Mouse (Mus musculus): Measurements from ENCODE around the gene Shprh. TPM values are rescaled to one million over a fixed set of nuclear protein-coding genes. Genes with fewer than 3 reads are reported as not detected.
"Not testable (repeated sequence)": the region's sequence is repeated elsewhere in the genome, so short reads cannot be mapped to it uniquely, and the experiment has no call there.

The Shprh gene
- 10 to 100 TPM; 41.9 to 45.0 TPM for total RNA-seq (2021)

DNA sequence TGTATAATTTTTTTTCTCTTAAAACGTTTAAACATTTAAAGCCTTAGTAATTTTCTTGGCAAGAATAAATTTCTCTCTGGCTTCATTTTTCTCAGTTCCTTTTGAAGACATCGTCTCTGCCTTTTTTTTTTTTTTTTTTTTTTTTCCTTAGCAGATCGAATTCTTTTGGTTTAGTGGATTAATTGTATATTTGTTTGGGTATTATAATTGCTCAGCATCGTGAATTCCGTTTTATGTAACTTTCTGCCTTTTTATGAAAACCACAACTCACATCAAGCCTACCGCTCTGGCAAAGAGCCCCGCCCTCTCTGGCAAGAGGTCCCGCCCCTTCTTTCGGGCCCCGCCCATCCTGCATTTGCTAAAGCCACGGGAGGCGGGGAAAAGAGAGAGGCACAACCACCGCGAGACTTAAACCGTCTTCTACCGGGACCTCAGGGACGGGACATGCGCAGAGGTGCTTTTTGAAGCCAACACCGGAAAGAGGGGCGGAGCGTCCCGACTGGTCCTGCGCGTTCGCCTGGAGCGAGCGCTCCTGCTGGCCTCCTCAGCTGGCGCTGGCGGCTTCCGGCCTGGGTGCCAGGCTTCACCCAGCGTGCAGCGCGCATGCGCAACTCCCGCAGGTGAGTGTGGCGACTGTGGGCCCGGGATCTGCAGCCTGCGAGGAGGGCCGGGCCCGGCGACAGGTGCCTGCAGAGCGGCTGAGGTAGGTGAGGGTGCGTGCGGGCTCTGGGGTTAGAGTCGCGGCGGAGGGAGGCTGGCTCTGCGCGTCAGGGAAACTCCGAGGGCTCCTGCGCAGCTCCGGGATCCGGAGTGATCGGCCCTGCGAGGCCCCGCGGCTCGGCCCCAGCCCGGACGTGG, at the start of gene Shprh:
Gene Shprh, plus strand, starts transcription at position 544 of the 858 bp plus-strand sequence.
- intact Hi-C loops (cut with DNase I), result no loop called here

GRCm38 (mm10) chr10:11121781-11122180, 27.4 kb upstream of the Shprh start:
- intact Hi-C loops (cut with DNase I), result no loop called here
- no peak for DNase-seq

More for the DNA sequence above, at the start of gene Shprh:
- peak; percentile 98 for DNase-seq

DNA sequence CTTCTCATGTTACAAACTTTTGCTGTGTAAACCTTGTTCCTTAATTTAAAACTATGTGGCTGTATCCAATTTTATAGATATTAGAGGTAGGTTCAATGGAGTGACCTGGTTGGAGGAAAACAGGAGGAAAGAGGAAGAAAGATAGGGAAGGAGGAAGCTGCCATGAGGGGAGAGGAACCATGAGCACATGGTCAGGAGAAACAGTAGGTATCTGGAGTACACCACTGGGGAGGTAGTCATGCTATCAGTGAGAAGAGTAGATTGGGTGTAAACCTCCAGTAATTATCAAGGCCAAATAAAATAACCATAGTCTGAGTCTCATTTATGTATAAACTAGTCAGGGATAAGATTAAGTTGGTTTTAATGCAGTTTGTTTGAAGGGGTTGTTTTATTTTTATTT, 3.6 kb upstream of the Shprh start:
- DNase-seq, result no peak
- intact Hi-C loops (cut with DNase I), result no loop called here

DNA sequence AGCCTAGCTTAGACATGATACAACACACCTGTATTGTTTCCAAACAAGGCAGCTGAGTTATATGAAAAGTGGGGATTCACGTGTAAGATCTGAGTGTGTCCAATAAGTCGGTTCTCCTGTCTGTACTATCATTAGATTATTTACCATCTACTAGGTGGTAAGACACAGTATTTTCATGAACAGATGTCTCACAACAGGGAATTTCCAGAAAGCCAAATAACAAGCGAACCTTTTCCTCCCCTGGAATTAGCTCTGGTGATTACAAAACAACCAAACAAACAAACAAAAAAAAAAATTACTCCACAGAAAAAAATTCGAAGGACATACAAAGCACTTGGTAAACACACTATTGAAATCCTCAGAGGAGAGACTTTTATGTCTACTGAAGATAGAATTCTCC, 781 bp upstream of the Shprh start:
- DNase-seq, result no peak
- intact Hi-C loops (cut with DNase I), result no loop called here

GRCm38 (mm10) chr10:11149742-11150125, 507 bp downstream of the Shprh start:
- intact Hi-C loops (cut with DNase I), result no loop called here
- DNase-seq, result peak; percentile 34

GRCm38 (mm10) chr10:11151644-11152043, 2.4 kb downstream of the Shprh start:
- intact Hi-C loops (cut with DNase I), result no loop called here
- no peak for DNase-seq

- no peak for DNase-seq
- intact Hi-C loops (cut with DNase I), result loop anchor here (5.0 kb wide), 1 partner anchor 35 kb away; no protein-coding TSS in a partner anchor
Measured at GRCm38 (mm10) chr10:11157039-11157438, 7.8 kb downstream of the Shprh start.

DNA sequence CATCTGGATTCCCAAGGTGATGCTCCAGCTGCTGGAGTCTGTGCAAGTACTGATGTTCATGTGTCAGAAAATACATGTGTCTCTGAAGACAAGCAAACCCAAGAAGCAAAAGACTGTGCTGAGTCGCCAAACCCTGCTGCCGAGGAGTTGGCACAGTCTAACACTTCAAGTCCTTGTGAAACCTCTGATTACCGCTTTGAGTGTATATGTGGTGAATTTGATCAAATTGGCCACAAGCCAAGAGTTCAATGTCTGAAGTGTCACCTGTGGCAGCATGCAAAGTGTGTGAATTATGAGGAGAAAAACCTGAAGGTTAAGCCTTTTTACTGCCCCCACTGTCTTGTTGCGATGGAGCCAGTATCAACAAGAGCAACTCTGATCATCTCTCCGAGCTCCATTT, 15.3 kb downstream of the Shprh start:
- intact Hi-C loops (cut with DNase I), result no loop called here

DNA sequence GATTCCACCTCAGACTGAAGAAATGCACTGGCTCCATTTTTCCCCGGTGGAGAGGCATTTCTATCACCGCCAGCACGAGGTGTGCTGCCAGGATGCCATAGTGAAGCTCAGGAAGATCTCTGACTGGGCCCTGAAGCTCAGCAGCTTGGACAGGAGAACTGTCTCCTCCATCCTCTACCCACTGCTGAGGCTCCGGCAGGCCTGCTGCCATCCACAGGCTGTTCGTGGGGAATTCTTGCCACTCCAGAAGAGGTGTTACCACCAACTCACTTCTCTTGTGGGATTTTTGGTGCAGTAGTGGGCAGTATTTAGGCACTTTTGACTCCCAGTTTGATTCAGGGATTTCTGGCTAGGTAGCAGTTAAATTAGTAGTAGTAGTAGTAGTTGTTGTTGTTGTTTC, 21.0 kb downstream of the Shprh start:
- no peak for DNase-seq
- intact Hi-C loops (cut with DNase I), result loop anchor here (10.0 kb wide), 1 partner anchor 765 kb away; no protein-coding TSS in a partner anchor

More for the DNA sequence above, 15.3 kb downstream of the Shprh start:
- DNase-seq, result no peak

DNA sequence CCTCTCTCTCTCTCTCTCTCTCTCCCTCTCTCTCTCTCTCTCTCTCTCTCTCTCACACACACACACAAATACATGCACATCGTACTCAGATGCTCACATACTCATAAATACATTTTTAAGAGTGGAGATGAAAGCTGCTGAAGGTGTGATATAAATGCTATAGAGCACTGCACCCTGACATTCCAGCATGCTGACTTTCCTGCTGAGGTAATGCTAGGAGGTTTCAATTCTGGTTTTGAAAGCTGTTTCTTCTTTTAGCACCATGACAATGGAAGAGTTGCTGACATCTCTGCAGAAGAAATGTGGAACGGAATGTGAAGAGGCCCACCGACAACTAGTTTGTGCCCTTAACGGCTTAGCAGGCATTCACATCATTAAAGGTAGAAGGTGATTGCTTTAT, 22.4 kb downstream of the Shprh start:
- intact Hi-C loops (cut with DNase I), result loop anchor here (10.0 kb wide), 1 partner anchor 767 kb away; no protein-coding TSS in a partner anchor
- DNase-seq, result no peak

GRCm38 (mm10) chr10:11172519-11172918, 23.3 kb downstream of the Shprh start:
- no peak for DNase-seq
- intact Hi-C loops (cut with DNase I), result loop anchor here (10.0 kb wide), 1 partner anchor 768 kb away; no protein-coding TSS in a partner anchor

DNA sequence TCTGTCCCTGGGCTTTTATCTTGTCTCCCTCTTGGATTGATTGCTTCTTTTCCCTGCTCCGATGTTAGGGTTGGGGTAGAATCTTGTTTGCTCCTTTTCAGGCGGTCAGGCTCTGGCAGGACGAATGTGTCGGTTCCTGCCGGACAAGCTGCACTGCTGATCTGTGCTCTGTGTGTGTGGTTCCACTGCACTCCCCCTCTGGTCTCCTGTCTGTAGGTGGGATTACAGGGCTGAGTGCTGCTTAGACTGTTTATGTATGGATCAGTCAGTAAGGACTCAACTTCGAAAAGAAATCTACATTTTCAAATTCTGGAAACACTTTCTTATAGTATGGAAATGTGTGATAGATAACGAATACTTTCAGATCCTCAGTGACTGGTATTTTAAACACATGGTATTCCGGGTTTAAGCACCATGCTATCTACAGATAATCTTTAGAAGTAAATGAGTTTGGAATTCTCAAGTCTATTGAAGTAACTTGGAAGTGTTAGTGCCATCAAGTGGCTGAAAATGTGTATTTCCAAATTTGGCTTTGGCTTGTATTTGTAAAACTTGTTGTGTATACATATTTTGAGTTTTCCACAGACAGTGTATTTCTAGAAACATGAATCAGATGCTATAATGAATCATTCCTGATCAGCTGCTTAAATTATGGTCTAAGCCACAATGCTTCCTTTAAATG, 26.7 kb downstream of the Shprh start:
- intact Hi-C loops (cut with DNase I), result loop anchor here (10.0 kb wide), 1 partner anchor 771 kb away; no protein-coding TSS in a partner anchor
- DNase-seq, result no peak

DNA sequence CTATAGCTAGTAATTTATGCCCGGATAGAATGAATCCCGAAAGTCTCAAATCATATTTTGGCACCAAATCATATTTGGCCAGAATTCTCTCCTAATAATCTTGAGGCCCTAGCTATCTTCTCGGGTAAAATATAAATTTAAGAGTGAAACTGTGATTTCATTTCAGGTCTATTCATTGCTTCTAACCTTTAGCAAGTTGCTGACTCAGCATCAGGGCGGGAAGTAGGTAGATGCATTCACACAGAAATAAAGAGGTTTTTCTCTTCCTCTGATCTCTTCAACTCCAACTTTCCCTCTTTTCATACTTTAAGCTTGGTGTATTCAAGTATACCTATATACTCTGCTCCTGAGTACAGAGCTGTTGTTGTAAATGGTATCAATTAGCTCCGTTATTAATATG, 30.9 kb downstream of the Shprh start:
- DNase-seq, result no peak
- intact Hi-C loops (cut with DNase I), result loop anchor here (10.0 kb wide), 1 partner anchor 1365 kb away; no protein-coding TSS in a partner anchor

DNA sequence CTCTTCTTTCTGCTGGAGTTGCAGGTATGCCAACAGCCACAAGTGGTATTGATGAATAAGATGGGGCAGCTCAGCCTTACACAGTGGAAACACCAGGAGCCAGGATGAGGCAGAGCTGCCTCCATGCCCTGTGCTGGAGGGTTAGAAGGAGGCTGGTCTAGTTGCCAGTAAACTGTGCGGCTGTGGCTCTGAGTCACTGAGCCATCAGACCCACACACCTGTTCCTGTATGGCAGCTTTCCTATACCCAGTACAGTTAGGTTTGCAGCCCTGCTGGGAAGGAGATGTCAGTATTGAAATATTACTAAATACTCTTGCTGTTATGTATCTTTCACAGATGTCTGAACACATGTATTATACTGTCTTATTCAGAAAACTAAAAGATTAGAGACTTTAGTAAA, 48.1 kb downstream of the Shprh start:
- intact Hi-C loops (cut with DNase I), result no loop called here
- no peak for DNase-seq

- no peak for DNase-seq
- intact Hi-C loops (cut with DNase I), result no loop called here
Measured at GRCm38 (mm10) chr10:11198346-11198745, 49.1 kb downstream of the Shprh start.

- intact Hi-C loops (cut with DNase I), result no loop called here
- no peak for DNase-seq
Measured at GRCm38 (mm10) chr10:11199980-11200379, 50.8 kb downstream of the Shprh start.

DNA sequence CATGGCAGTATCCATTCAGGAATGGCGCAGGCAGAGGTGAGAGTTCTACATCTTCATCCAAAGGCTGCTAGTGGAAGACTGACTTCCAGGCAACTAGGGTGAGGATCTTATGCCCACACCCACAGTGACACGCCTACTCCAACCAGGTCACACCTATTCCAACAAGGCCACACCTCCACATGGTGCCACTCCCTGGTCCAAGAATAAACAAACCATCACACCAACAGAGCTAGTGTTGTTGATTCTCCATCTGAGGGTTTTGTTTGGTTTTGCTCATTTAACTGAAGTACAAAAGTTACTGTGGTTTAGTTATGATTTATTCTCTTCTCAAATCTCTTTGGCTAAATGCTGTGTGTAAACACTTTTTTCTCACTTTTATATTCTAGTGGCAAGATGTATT, 56.7 kb downstream of the Shprh start:
- intact Hi-C loops (cut with DNase I), result not testable (repeated sequence)

DNA sequence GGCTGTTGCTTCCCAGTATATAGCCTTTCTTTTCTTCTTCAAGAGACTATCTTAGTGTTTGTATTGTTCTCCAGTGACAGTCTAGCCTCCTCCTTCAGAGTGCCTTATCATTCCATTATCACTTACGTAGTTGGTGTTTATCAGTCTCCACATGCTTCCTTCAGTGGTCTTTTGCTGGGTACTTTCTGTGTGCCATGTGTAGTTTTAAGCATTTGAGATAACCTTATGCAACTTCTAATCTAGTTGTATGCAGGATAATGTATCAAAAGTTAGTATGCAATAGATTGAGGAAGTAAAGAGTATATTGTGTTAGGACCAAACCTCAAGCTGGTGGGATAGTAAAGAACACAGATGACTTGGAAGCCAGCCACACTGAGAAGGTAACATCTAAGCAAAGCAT, 59.4 kb downstream of the Shprh start:
- DNase-seq, result no peak
- intact Hi-C loops (cut with DNase I), result no loop called here

More for the DNA sequence above, 56.7 kb downstream of the Shprh start:
- not testable (repeated sequence) for DNase-seq

DNA sequence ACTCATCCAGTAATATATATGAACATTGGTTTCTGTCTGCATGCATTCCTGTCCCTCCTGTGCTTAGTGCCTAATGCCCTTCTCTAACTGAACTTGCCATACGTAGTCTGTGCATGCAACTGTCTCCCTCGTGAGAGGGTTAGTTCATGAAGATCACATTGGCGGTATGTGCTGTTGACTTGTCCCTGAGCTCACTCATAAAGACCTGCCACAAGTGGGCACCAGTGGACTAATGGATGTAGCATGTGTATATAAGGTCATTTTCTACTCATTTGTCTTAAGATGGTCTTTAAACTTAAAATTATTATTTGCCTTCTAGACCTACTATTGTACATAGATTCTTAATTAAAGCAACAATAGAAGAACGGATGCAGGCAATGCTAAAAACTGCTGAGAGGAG, 62.8 kb downstream of the Shprh start:
- intact Hi-C loops (cut with DNase I), result no loop called here
- DNase-seq, result no peak

GRCm38 (mm10) chr10:11226442-11226841, 77.2 kb downstream of the Shprh start:
- DNase-seq, result no peak
- intact Hi-C loops (cut with DNase I), result no loop called here

DNA sequence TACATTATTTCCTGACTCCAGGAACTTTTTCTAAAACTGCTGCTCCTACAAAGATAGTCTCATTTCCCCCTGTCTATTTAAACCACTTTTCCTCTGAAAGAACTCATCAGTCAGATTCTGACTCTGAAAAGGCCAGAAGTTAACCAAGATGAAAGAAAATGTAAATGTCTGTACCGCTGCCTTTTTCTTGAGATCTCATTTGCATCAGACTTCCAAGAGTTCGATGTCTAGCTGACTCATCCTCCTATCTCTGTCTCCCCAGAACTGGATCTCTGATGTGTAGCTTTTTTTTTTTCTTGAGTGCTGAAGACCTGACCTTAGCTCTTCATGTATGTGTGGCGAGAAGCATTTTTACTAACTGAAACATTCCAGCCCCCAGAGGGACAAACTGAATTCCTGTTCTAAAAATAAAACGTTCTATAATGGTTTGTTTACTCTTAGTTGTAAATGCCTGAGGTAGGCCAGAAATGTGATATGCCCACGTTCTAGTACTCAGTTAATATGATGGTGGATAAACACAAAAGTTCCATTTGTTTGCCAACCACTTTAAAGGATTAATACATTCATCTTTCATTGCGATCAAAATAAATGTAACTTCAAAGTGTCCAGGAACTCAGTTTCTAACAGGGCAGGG, 80.4 kb downstream of the Shprh start:
- intact Hi-C loops (cut with DNase I), result no loop called here
- DNase-seq, result no peak
